Mouse (Mus musculus) forebrain, embryonic 12.5 days (tissue): ENCODE data around the gene Letm1. TPM values are rescaled to one million over a fixed set of nuclear protein-coding genes. Genes with fewer than 3 reads are reported as not detected.

ENCODE experiments used
- ATAC-seq: fragments of 200-750 bp; cut with Nextera tagmentation; 2 replicates; pipeline ENCODE4 v1.8.0; 2017; ENCODE audit warnings: moderate TSS enrichment; ENCODE audit not compliant: low FRiP score
- H3K27ac ChIP-seq: fragments of 300-500 bp; sonication (generic); 2 replicates; pipeline ENCODE4 v1.5.1; 2016; ENCODE audit warnings: mild to moderate bottlenecking
- H3K27me3 ChIP-seq: fragments of 300-500 bp; sonication (generic); 2 replicates; pipeline ENCODE4 v1.6.1; 2016; ENCODE audit warnings: mild to moderate bottlenecking
- H3K36me3 ChIP-seq: fragments of 300-500 bp; sonication (generic); replicated peaks from 2 replicates; pipeline ENCODE4 v1.6.1; 2016; ENCODE audit warnings: mild to moderate bottlenecking
- H3K4me1 ChIP-seq: fragments of 300-500 bp; sonication (generic); 2 replicates; pipeline ENCODE4 v1.6.1; 2016
- H3K4me2 ChIP-seq: fragments of 300-500 bp; sonication (generic); 2 replicates; pipeline ENCODE4 v1.6.1; 2016; ENCODE audit warnings: mild to moderate bottlenecking, moderate library complexity
- H3K4me3 ChIP-seq: fragments of 300-500 bp; sonication (generic); replicated peaks from 2 replicates; pipeline ENCODE4 v1.5.1; 2016; ENCODE audit warnings: mild to moderate bottlenecking
- H3K9ac ChIP-seq: fragments of 300-500 bp; sonication (generic); 2 replicates; pipeline ENCODE4 v1.6.1; 2016; ENCODE audit warnings: mild to moderate bottlenecking
- H3K9me3 ChIP-seq: fragments of 300-500 bp; sonication (generic); 2 replicates; pipeline ENCODE4 v1.6.1; 2016
- WGBS: fragments of 180-500 bp; shearing (Covaris S2); methylation state at CpG from one replicate; pipeline ENCODE4 v1.1.7; 2016; 5-methylcytosine and 5-hydroxymethylcytosine counted together
- polyA plus RNA-seq: library from polyadenylated mRNA; unstranded; fragments of >200 nt; fragmentation: Nextera tagmentation; extraction: Ambion mirVana; gene quantifications from 2 replicates; pipeline ENCODE4 v1.2.1, GENCODE M21; 2016

Letm1 gene
- polyA plus RNA-seq, 1 experiment from 2014 or later: 58.5 TPM

- Histone ChIP-seq H3K4me3 (peak within 1 kb of the TSS; percentile 67), H3K27me3 (peaks cover 76% of the 10 kb centered on the region), H3K27ac (peak within 1 kb of the TSS; percentile 91), H3K9me3 (no peaks in the 10 kb centered on the region), H3K36me3 (peaks cover 14% of the 10 kb centered on the region; the same call in 1 of the 2 replicates), H3K4me1 (peaks cover 82% of the 10 kb centered on the region), H3K9ac (peak within 1 kb of the TSS; percentile 94), H3K4me2 (peak within 1 kb of the TSS; percentile 91)
- WGBS: under 1% methylated on average over 66 of the region's 73 CpGs
- peak; percentile 76 for ATAC-seq
Observed at GRCm38 (mm10) chr5:33721541-33722265, 60.9 kb downstream of the Letm1 start, which contains the start of gene Fgfr3. Gene Fgfr3, plus strand, starts transcription at chr5:33721674.

- Histone ChIP-seq H3K27me3 (peaks cover 76% of the 10 kb centered on the region), H3K9me3 (no peaks in the 10 kb centered on the region), H3K9ac (peak overlapping the region; percentile 94), H3K27ac (peak overlapping the region; percentile 91), H3K36me3 (peaks cover 10% of the 10 kb centered on the region; the same call in 1 of the 2 replicates), H3K4me1 (peaks cover 81% of the 10 kb centered on the region), H3K4me3 (peak overlapping the region; percentile 67), H3K4me2 (peak overlapping the region; percentile 91)
- ATAC-seq: no peak
- 13% methylated on average over 8 of the region's 8 CpGs for WGBS
Observed at GRCm38 (mm10) chr5:33720852-33721490, 61.6 kb downstream of the Letm1 start.

- Histone ChIP-seq H3K27me3 (peaks cover 64% of the 10 kb centered on the region), H3K9me3 (no peaks in the 10 kb centered on the region), H3K36me3 (no peaks in the 10 kb centered on the region), H3K9ac (no peak overlapping the region), H3K4me2 (no peak overlapping the region), H3K4me1 (peaks cover 62% of the 10 kb centered on the region), H3K27ac (no peak overlapping the region), H3K4me3 (no peak overlapping the region)
- ATAC-seq: no peak
- WGBS: 71% methylated on average over 5 of the region's 5 CpGs
Observed at GRCm38 (mm10) chr5:33718460-33718859, 64.2 kb downstream of the Letm1 start.

- Histone ChIP-seq H3K9me3 (no peaks in the 10 kb centered on the region), H3K4me2 (no peak overlapping the region), H3K9ac (no peak overlapping the region), H3K4me3 (no peak overlapping the region), H3K27ac (no peak overlapping the region), H3K36me3 (no peaks in the 10 kb centered on the region), H3K27me3 (peaks cover 52% of the 10 kb centered on the region), H3K4me1 (peaks cover 45% of the 10 kb centered on the region)
- no peak for ATAC-seq
- 76% methylated on average over 6 of the region's 6 CpGs for WGBS
Observed at GRCm38 (mm10) chr5:33716467-33716866, 66.2 kb downstream of the Letm1 start.

- 50% methylated on average over 2 of the region's 2 CpGs for WGBS
- Histone ChIP-seq H3K4me2 (no peak overlapping the region), H3K4me3 (no peak overlapping the region), H3K4me1 (peaks cover 32% of the 10 kb centered on the region), H3K9ac (no peak overlapping the region), H3K27me3 (peaks cover 43% of the 10 kb centered on the region), H3K27ac (no peak overlapping the region), H3K36me3 (no peaks in the 10 kb centered on the region), H3K9me3 (no peaks in the 10 kb centered on the region)
- ATAC-seq: no peak
Observed at GRCm38 (mm10) chr5:33715182-33715581, 67.4 kb downstream of the Letm1 start.

- Histone ChIP-seq H3K9me3 (no peaks in the 10 kb centered on the region), H3K9ac (no peak overlapping the region), H3K27ac (no peak overlapping the region), H3K4me2 (no peak overlapping the region), H3K4me3 (no peak overlapping the region), H3K27me3 (peaks cover 24% of the 10 kb centered on the region), H3K36me3 (no peaks in the 10 kb centered on the region), H3K4me1 (peaks cover 20% of the 10 kb centered on the region)
- WGBS: 83% methylated on average over 2 of the region's 2 CpGs
- no peak for ATAC-seq
Observed at GRCm38 (mm10) chr5:33712550-33712949, 70.1 kb downstream of the Letm1 start.

- WGBS: 30% methylated on average over 2 of the region's 2 CpGs
- Histone ChIP-seq H3K27ac (0 out of 2 replicates have a peak overlapping the region, but pooled peaks have one; percentile 42), H3K36me3 (no peaks in the 10 kb centered on the region), H3K4me1 (peaks cover 32% of the 10 kb centered on the region), H3K9me3 (no peaks in the 10 kb centered on the region), H3K9ac (no peak overlapping the region), H3K4me2 (no peak overlapping the region), H3K27me3 (peaks cover 16% of the 10 kb centered on the region; the same call in 1 of the 2 replicates), H3K4me3 (no peak overlapping the region)
- no peak for ATAC-seq
Observed at GRCm38 (mm10) chr5:33709037-33709436, 73.6 kb downstream of the Letm1 start.

GRCm38 (mm10) chr5:33707163-33707562 lies 75.5 kb downstream of the Letm1 start:
- H3K4me1 ChIP-seq: peaks cover 49% of the 10 kb centered on the region
- no peaks in the 10 kb centered on the region for H3K36me3 ChIP-seq
- 83% methylated on average over 4 of the region's 4 CpGs for WGBS
- no peaks in the 10 kb centered on the region for H3K9me3 ChIP-seq
- ATAC-seq: no peak
- H3K4me2 ChIP-seq: no peak overlapping the region
- H3K4me3 ChIP-seq: no peak overlapping the region
- peaks cover 34% of the 10 kb centered on the region for H3K27me3 ChIP-seq
- H3K27ac ChIP-seq: no peak overlapping the region
- no peak overlapping the region for H3K9ac ChIP-seq

- no peak for ATAC-seq
- peaks cover 43% of the 10 kb centered on the region for H3K27me3 ChIP-seq
- 83% methylated on average over 1 of the region's 1 CpGs for WGBS
Observed at GRCm38 (mm10) chr5:33706350-33706629, 76.3 kb downstream of the Letm1 start.

GRCm38 (mm10) chr5:33705612-33706349 lies 76.8 kb downstream of the Letm1 start:
- 15% methylated on average over 9 of the region's 9 CpGs for WGBS
- ATAC-seq: no peak; the same call in 1 of the 2 replicates
- H3K36me3 ChIP-seq: no peaks in the 10 kb centered on the region
- peaks cover 48% of the 10 kb centered on the region for H3K27me3 ChIP-seq
- H3K27ac ChIP-seq: peak overlapping the region; percentile 86
- H3K4me2 ChIP-seq: peak overlapping the region; percentile 25
- H3K9me3 ChIP-seq: no peaks in the 10 kb centered on the region
- no peak overlapping the region for H3K4me3 ChIP-seq
- 0 out of 2 replicates have a peak overlapping the region, but pooled peaks have one; percentile 25 for H3K9ac ChIP-seq
- peaks cover 60% of the 10 kb centered on the region for H3K4me1 ChIP-seq

More at GRCm38 (mm10) chr5:33706350-33706629, 76.3 kb downstream of the Letm1 start:
- Histone ChIP-seq H3K9ac (0 out of 2 replicates have a peak overlapping the region, but pooled peaks have one; percentile 25), H3K4me3 (no peak overlapping the region), H3K9me3 (no peaks in the 10 kb centered on the region), H3K27ac (peak overlapping the region; percentile 86), H3K36me3 (no peaks in the 10 kb centered on the region), H3K4me2 (peak overlapping the region; percentile 25; the same call in 1 of the 2 replicates), H3K4me1 (peaks cover 55% of the 10 kb centered on the region)

GRCm38 (mm10) chr5:33704945-33705611 lies 77.5 kb downstream of the Letm1 start:
- Histone ChIP-seq H3K9ac (no peak overlapping the region), H3K4me3 (no peak overlapping the region), H3K9me3 (no peaks in the 10 kb centered on the region), H3K27me3 (peaks cover 51% of the 10 kb centered on the region), H3K36me3 (no peaks in the 10 kb centered on the region), H3K27ac (peak overlapping the region; percentile 86), H3K4me1 (peaks cover 67% of the 10 kb centered on the region), H3K4me2 (peak overlapping the region; percentile 25)
- peak; percentile 85 for ATAC-seq
- 0% methylated on average over 11 of the region's 11 CpGs for WGBS
